Mouse (Mus musculus) lung, postnatal 25 days (tissue): Measurements from ENCODE around the gene Ern1.
"Not testable (repeated sequence)": the region's sequence is repeated elsewhere in the genome, so short reads cannot be mapped to it uniquely, and the experiment has no call there.

Experiments
- DNase-seq: peaks from one replicate; pipeline ENCODE4 v3.0.0; 2022; ENCODE audit warnings: low spot score

Gene Ern1

GRCm38 (mm10) chr11:106430392-106430791 is 57.3 kb downstream of the Ern1 start:
- DNase-seq = peak; percentile 23

GRCm38 (mm10) chr11:106429689-106430088 is 58.0 kb downstream of the Ern1 start:
- DNase-seq = no peak

GRCm38 (mm10) chr11:106428556-106428955 is 59.1 kb downstream of the Ern1 start:
- no peak for DNase-seq

- peak; percentile 21 for DNase-seq
Observed at GRCm38 (mm10) chr11:106428106-106428505, 59.5 kb downstream of the Ern1 start.

GRCm38 (mm10) chr11:106426447-106426846 is 61.2 kb downstream of the Ern1 start:
- peak; percentile 89 for DNase-seq

GRCm38 (mm10) chr11:106425201-106425600 is 62.5 kb downstream of the Ern1 start:
- DNase-seq = no peak

GRCm38 (mm10) chr11:106419262-106420102 is 68.2 kb downstream of the Ern1 start:
- DNase-seq = no peak

GRCm38 (mm10) chr11:106418622-106419196 is 68.9 kb downstream of the Ern1 start:
- DNase-seq = peak; percentile 85

- DNase-seq = no peak
Observed at GRCm38 (mm10) chr11:106417860-106418259, 69.8 kb downstream of the Ern1 start.

- no peak for DNase-seq
Observed at GRCm38 (mm10) chr11:106416331-106416730, 71.3 kb downstream of the Ern1 start.

- DNase-seq = no peak
Observed at GRCm38 (mm10) chr11:106412641-106413360, 74.9 kb downstream of the Ern1 start.

- no peak for DNase-seq
Observed at GRCm38 (mm10) chr11:106411157-106411556, 76.5 kb downstream of the Ern1 start.

- no peak for DNase-seq
Observed at GRCm38 (mm10) chr11:106410507-106410906, 77.1 kb downstream of the Ern1 start.

GRCm38 (mm10) chr11:106410011-106410410 is 77.6 kb downstream of the Ern1 start:
- DNase-seq = no peak

GRCm38 (mm10) chr11:106398481-106398880 is 89.2 kb downstream of the Ern1 start:
- DNase-seq = no peak

- DNase-seq = no peak
Observed at GRCm38 (mm10) chr11:106397656-106398055, 90.0 kb downstream of the Ern1 start.

GRCm38 (mm10) chr11:106394055-106394454 is 93.6 kb downstream of the Ern1 start:
- not testable (repeated sequence) for DNase-seq

- no peak for DNase-seq
Observed at GRCm38 (mm10) chr11:106393331-106393616, 94.4 kb downstream of the Ern1 start.

GRCm38 (mm10) chr11:106392597-106393330 is 94.9 kb downstream of the Ern1 start:
- DNase-seq = no peak

- DNase-seq = peak; percentile 85
Observed at GRCm38 (mm10) chr11:106391546-106392188, 96.0 kb downstream of the Ern1 start.

GRCm38 (mm10) chr11:106390757-106391156 is 96.9 kb downstream of the Ern1 start:
- DNase-seq = peak; percentile 51

- DNase-seq = peak; percentile 36
Observed at GRCm38 (mm10) chr11:106389611-106390010, 98.0 kb downstream of the Ern1 start.
